Mouse (Mus musculus) olfactory bulb, adult 2 months (tissue): Measurements from ENCODE around the gene Sgms2.

Experiments
- CTCF ChIP-seq: fragments of 200-500 bp; IDR thresholded peaks from 2 replicates; pipeline ENCODE4 v1.5.1; 2012; ENCODE audit warnings: low read depth, mild to moderate bottlenecking, low read length, moderate library complexity; ENCODE audit not compliant: insufficient read depth
- POLR2A ChIP-seq: fragments of 200-500 bp; IDR thresholded peaks from 2 replicates; pipeline ENCODE4 v1.6.1; 2012; ENCODE audit warnings: mild to moderate bottlenecking, low read depth, low read length, moderate library complexity; ENCODE audit not compliant: insufficient read depth

DNA sequence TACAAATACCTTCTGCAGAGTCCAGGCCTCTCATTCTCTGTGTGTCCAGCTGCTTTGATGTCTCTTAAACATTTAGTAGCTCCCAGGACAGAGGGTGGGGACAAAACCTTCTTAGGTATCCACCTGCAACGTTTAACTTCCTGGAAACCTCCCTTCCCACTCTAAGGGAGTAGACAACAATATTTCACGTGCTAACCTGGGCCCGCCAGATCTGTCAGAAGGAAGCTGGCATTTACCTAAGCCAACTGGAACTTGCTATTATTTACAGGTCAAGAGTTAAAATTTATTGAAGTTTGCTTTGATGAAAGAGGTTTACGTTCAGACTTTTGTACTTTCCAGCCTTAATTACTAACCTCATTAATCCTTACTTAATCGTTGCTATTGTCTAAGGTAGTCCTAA is 2.2 kb downstream of the Sgms2 start:
- TF ChIP-seq POLR2A (no peak), CTCF (no peak)
